Mouse (Mus musculus): ENCODE measurements around the gene Gm20662. TPM values are rescaled to one million over a fixed set of nuclear protein-coding genes. Genes with fewer than 3 reads are reported as not detected.

Gene Gm20662
- total RNA-seq, 2 experiments from 2014 or later: 0.17 to 1.6 TPM

DNA sequence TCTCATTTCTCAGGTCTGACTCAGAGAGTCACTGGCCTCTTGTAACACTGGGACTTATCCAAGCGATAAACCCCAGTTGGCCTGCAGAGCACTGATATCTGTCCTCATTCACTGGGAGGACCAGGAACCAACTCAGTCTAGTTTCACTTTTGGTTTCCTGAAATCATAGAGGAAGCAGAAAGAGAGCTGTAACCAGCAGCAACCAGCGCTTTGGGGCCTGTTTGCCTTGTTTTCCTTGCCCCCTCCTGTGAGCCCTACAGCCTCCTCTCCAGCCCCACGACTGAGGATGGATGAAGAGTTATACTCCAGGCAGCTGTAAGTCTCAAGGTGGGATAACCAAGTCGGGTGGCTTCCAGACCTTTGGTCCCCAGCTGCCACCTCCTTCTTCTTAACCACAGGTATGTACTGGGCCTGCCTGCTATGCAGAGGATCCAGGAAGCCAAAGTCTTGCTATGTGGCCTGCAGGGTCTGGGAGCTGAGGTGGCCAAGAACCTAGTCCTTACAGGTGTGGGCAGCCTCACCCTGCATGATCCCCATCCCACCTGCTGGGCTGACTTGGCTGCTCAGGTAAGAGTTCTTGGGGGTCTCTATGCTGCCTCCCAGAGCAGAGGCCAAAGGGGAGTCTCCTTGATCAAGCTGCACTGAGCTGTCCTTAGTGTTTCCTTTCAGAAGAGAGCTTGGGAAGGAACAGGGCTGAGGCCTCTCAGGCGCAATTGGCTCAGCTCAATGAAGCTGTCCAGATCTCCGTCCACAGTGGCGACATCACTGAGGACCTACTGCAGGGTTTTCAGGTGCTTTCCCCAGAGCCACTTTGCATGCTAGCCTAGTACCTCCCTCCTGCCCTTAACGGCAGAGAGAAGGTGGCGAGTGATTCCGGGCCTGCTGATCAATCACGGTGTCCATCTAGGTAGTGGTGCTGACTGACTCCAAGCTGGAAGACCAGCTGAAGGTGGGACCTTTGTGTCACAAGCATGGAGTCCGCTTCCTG lies 20.5 kb upstream of the Gm20662 start, which contains the start of gene Uba7:
Gene Uba7, plus strand, starts transcription at position 107 of the 988 bp plus-strand sequence.
- peak; percentile 51 for DNase-seq

DNA sequence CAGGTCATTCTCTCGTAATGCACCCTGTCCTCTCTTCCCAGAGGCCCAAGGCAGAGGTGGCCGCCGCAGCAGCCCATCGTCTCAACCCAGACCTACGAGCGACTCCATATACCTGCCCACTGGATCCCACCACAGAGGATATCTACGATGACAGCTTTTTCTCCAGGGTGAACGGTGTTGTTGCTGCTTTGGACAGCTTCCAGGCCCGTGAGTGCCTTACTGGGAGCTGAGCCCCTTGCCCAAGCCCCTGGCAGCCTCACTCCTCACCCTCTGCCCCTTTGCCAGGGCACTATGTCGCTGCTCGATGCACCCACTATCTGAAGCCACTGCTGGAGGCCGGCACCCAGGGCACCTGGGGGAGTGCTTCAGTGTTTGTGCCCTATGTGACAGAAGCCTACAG lies 17.3 kb upstream of the Gm20662 start:
- no peak for DNase-seq

DNA sequence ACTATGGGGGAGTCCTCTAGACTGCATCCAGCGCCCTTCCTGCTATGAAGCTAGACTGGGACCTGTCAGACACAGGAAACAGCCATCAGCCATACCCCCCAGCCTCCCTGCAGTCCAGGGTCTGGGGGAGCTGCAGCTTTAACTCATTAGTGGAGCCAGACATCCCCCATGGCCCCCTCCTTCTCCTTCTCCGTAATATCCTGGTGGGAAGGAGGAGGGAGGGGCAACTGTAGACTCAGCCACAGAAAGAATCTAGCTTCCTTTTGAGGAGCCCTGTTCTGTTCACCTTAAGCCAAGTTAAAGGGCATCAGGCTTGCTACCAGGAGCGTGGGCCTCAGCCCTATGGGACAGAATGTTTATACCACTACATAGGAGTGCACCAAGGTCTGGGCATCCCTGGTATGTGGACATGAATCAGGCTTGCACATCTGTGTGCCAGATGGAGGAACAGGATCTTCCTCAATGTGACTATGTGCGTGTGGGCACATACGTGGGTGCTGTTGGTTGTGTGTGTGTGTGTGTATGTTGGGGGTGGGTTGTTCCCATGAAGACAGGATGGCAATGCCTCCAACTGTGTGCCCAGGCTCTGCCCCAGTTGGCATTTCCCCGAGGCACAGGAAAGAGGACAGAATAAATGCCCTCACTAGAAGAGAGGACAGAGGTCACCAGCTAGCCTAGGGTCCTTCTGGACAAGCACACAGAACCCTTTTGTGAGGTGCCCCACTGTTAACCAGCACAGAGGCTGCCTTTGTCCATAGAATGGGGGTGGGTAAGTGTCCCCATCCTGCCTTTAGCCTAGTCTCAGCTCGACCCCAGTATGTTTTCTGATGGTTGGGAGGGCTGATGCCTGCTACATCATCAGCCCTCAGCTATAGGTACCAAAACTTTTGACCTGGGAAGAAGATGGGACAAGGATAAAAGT lies 14.2 kb upstream of the Gm20662 start:
- DNase-seq: peak; percentile 61

DNA sequence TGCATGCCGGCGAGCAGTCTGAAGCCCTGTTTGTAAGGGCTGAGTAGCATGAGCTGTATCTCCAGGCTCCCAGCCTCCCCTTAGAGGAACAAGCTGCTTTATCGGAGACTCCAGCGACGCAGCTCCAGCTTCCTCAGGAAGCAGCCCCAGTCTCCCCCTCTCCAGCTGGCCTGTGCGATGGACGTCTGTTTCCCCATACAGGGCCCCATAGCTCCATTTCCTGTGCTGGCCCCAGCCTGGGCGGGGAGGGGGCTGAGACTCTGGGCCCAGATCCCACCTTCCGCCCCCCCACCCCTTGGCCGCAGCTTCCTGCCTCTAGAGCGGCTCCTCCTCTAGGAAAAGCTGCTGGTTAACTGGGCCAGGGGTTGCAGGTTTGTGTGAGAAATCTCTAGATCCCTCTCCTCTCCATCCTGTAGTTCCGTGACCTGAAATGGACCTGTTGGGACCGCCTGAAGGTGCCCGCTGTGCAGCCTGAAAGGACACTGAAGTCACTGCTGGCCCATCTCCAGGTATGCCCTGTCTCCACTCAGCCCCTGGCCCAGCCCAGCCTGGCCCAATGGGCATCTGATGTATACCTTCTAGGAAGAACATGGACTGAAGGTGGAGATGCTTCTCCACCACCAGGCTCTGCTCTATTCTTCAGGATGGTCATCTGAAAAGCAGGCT lies 13.3 kb upstream of the Gm20662 start, which contains the start of gene Gm20661:
Gene Gm20661, plus strand, starts transcription at position 378 of the 666 bp plus-strand sequence.
- peak; percentile 88 for DNase-seq

DNA sequence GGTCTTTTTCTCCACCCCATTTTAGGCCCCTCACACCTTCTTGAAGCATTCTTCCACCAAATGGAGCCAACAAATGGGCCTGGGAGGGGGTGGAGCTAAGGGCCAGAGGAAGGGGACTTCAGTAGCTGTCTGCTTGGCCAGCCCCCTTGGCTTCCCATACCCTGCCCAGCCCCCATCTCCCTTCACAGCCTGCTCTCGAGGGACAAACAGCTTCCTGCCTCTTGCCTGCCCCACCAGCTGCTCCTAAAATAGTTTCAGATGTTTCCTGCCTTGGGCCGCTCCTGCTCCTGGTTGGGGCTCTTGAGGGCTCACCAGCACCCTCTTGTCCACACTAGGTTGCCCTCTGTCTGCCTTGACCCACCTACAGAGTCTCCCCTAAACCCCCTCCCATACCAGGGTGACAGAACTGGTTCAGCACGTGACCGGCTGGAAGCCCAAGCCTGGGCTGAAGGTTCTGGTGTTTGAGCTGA lies 12.7 kb upstream of the Gm20662 start:
- peak; percentile 92 for DNase-seq

DNA sequence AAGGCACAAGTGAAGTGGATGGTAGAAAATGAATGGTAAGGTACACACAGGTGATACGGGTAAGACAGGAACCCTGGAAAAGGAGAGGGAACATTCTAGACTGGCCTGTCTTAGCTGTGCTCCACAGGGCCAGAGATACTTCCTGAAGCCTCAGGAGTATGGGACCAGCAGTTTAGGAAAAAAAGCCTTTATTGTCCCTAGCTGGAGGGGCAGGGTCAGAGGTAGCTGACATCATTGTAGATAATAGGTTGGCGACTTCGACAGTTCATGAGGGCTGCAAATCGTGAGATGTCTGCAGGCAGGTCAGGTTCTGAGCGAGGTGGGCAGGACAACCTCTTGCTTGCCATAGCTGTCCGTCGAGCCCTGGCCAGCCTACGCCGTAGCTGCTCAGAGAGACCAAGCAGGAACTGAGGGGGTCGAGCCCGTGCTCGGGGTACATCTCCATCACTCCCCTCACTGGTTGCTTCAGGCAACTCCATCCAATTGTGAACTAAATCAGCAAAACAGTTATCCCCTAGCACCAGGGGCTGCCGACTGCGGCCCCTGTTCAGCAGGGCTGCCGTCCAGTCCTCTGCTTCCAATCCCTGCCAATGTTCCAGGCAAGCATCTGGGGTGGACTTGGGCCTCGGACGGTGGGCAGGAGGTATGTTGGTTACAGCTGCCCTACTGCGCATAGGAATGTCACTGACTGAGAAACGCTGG lies 11.9 kb upstream of the Gm20662 start:
- peak; percentile 36 for DNase-seq

DNA sequence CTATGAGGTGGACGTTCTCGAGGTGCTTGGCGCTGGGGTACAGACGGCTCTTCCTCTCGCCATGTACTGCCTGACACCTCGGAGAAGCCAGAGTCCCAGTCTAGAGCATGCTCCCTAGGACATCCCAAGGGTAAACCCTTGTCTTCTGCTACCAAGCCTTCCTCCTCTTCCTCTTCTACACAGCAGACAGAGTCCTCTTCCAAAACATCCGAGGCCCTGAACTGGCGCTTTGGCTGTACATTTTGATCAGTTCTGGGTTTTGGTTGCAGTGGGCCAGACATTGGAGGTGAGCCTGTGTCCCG lies 11.4 kb upstream of the Gm20662 start:
- DNase-seq: no peak

DNA sequence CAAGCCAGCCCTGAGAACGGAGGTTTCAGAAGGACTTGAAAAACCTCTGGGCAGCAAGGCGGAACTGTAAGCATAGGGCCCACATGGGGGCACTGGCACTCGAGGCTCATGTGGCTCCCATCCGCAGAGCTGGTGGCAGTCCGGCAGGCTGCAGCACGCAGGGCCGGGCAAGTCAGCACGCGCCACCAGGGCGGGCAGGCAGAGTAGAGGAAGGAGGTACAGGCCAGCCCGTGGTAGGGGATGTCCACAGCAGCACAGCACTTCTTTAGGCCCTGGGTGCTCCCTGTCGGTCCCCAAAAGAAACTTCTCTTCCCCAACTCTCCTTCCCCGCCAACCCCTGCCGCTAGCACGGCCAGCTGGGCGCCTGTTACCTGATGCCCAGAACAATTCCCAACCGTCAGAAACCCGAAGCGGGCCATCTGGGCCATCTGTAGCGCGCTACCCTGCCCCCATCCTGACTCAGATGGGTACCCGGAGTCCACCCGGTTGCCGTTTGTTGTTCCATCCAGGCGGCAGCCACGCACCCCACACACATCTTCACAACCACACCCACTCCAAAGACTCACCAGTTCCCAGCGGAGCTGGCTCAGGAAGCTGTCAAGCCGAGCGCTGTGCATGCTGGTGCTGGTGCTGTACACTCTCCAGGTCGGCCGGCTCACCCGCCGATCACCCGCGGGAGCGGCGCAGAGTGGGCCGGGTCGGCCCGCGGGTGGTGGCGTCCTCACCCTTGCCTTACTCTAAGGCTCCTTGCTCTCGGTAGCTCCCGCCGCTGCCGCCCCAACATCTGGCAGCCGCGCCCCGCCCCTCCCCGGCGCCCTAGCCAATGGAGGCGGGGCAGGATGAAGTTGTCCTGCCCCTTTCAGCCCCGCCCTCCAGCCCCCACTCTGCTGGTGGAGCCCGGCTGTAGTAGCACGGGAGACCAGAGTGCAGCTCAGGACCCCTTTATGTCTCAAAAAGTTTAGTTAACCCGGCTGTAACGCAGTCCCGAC lies 10.7 kb upstream of the Gm20662 start, which contains the start of gene Inka1:
Gene Inka1, minus strand, starts transcription at position 749 of the 989 bp plus-strand sequence.
- DNase-seq: peak; percentile 94

DNA sequence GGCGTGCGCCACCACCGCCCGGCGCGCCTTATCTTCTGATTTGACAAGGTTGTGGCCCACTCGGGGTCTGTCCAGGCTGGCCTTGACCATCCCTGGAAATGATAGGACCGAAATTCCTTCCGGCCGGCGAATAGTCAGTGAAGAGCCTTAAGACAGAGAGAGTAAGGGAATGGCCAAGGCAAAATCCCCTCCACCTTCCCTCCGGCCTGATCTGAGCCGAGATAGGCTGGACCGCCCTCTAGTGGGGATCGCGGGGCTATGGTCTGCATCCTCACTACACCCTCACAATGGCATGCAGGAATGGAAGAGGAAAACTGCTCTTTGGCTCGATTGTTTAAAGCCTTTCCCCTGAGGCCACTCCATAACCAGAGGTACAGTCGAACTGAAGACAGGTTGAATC lies 9.8 kb upstream of the Gm20662 start:
- DNase-seq: peak; percentile 86

DNA sequence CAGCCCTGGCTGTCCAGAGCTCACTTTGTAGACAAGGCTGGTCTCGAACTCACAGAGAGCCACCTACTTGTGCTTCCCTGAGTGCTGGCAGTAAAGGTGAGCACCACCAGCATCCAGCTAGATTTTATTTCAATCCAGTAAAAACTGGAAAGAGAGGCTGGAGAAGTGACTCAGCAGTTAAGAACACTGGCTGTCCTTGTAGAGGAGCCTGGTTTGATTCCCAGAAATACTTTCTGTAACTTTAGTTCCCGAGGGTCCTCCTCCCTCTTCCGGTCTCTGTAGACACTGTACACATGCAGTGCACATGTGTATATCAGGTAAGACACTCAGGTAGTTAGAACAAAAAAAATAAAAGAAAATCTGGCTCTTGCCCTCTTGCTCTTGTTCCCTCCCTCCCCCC lies 8.2 kb upstream of the Gm20662 start:
- no peak for DNase-seq

DNA sequence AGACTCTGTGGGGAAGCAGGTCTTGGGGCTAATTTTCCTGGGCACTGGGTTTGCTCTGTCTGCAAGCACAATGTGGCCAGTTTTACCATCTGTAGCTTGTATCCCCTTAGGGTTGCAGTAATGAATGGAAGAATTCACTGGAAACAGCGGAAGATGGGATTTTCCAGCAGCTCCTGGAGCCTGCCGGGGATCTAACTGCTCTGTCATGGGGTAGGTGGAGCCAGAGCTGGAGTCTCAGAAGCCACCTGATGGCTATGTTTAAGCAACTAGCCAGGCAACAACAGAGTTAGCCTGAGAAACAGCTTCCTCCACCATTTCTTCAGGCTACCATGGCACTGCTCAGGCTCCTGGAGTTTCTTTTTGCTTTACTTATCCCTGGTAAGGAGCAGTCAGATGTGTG lies 4.0 kb upstream of the Gm20662 start, which contains the start of gene Cdhr4:
Gene Cdhr4, plus strand, starts transcription at position 301 of the 400 bp plus-strand sequence.
- no peak for DNase-seq

DNA sequence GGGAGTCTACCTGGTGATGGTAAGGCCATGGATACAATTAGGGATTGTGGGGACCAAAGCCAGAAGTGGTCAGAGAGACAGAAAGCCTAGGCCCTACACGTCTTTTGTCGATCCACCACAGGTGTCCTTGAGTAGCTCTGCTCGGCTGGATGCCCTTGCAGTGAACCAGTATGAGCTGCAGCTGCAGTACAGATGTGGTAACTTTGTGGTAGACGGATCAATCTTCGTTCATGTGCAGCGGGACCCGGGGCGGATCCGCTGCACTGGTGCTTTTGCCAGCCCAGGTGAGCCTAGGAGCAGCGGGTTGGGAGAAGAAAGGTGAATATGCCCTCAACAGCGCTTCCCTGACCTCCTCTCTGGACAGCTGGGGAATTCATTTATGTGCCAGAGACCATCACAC lies 3.1 kb upstream of the Gm20662 start:
- no peak for DNase-seq

DNA sequence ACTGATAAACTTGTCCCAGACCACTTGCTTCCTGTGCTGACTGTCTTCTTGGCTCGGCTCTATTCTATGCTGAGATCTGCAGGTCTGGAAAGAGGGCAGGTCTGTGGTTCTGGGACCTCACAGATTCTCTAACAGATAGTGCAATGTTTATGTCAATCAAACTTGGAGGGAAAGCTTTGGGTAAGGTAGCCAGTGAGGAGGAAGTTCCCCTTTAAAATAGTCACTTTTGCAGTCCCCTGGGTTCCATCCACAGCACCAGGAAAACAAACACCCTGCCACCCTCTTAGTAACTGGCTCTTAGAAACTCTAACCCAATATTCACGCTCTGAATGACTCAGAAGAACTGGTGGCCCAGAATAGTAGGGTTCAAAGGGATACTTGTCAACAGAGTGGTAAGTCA lies 1.7 kb upstream of the Gm20662 start:
- no peak for DNase-seq

DNA sequence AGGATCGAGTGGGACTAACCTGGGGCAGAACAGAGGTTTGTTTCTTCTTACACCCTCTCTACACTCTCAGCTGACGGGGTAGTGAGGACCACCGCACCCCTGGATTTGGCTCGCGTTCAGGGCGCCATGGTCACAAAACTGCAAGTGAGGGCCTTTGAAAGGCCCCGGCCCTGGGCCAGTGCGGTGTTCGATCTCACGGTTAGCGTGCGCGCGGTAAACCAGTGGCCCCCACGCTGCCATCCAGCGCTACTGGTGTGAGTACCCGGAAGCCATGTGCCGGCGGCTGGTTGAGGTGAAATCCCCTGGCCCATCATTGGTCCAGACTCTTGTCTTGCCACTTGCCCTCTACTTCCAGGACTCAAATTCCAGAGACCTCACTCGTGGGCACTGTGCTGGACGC lies 636 bp upstream of the Gm20662 start:
- DNase-seq: no peak

DNA sequence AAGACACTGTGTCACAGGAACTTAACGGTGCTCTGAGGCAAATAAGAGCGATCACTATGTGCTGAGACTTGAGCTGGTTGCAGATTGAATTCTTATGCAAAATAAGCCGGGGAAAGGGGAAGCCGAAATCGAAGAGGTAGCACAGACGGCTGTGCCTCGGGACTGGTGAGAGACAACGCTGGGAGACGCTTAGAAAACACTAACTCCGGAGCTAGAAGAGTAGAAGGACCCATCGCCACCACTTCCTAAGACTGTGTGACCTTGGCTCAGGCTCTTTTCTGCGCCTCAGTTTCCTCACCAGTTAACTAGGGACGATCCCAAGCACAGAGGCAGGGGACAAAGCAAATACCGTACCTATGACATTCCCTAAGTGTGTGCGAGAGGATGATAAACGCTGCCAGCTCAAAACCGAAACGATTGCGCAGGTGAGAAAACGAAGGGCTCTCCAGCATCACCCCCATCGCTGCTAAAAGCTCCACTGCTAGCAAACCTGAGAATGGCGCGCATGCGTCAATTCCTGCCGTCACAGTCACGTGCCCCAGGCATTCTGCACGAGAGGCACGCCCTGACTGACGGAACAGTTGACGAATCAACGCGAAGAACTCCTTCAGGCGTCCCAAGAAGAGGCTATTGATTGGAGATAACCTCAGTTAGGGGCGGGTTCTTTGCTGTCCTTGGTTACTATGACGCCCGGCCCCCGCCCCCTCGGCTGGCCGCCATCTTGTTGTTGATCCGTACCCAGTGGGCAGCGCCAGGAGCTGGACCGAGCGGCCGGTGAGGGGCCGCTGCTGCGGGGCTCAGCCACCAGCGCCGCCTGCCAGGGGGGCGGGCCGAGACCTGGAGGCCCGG lies 6.0 kb downstream of the Gm20662 start, which contains the start of gene Ip6k1:
Gene Ip6k1, plus strand, starts transcription at position 580 of the 849 bp plus-strand sequence.
- peak; percentile 100 for DNase-seq

DNA sequence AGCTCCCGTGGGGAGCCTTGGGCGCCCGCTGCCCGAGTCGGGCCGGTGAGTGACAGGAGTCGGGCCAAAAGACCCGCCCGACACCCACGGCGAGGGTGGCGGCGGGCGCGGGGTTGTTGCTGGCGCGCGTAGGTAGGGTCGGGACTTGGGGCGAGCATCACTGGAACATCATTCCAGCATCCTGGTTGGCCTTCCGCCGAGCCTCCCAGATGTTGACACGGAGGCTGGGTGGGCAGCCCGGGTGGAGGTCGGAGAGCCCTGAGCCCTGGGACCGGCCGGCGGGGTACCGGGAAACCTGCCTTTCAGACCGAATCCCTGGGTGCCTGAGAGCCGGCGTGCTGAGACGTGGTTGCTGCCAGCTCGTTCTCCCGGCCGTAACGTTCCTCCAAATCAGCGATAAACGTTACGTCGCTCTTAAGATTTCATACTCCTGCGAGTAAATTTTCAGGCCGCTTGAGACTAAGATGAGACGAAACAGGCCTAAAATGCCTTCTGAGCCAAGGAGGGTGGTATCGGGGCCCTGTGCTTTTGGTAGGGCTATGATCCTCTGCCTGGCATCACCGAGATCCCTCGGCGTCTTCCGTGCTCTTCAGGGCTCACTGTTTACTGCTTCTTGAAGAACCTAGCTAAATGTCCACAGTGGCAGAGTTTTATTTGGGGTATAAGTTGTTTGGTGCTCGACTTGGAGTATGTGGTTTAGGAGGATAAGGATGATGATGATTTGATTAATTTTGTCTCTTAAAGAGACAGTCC lies 6.8 kb downstream of the Gm20662 start:
- DNase-seq: no peak

DNA sequence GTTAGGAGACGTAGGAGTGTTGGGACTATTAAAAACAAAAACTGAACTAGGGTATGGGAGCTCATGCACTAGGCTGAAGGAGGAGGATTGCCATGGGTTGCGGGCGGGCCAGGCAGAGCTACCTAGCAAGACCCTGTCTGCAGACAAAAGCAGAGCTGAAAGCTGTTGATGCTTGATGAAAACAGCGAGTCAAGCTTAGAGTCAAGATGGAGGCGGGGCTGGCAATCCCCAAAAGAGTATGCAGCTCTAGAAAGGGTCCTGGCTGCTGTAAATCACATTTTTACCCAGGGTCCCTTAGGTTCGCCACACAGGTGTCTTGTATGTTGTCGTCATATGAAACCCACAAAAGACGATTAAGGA lies 7.4 kb downstream of the Gm20662 start:
- no peak for DNase-seq

DNA sequence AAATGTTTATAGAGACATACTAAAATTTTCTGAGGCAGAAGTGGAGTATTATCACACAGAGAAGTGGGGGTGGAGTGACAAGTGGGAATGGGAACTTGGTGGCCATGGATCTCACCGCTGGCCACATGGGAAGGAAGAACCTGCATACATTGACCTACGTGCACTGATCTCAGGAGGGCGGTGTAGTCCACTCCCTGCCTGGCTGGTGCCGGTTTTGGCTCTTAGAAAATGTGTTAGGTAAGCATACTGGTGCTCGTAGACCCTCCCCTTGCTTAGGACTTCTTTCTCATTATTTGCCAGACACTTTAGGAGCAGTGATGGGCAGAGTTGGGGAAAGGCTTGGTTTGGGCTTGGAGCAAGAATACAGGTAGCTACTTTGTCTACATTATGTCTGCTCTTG lies 11.9 kb downstream of the Gm20662 start:
- no peak for DNase-seq

DNA sequence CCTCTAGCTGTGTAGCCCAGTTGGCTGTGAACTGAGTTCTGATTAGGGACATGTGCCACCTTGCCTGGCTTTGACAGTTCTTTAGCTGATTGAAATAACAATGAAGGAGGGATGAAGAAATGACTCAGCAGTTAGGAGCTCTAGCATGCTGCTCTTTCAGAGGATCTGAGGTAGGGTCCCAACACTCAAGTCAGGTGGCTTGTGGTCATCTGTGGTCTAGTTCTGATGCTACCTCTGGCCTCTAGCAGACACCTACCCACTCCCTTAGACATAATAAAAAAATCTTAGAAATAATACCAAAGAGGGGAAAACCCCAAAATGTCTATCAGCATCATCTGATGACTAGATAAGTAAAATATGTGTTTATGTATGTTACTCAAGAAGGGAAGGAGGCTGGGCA lies 14.2 kb downstream of the Gm20662 start:
- DNase-seq: no peak

Data from heart, postnatal 4 days (tissue).